Mouse (Mus musculus): Measurements from ENCODE around the gene Uba3.

DNA sequence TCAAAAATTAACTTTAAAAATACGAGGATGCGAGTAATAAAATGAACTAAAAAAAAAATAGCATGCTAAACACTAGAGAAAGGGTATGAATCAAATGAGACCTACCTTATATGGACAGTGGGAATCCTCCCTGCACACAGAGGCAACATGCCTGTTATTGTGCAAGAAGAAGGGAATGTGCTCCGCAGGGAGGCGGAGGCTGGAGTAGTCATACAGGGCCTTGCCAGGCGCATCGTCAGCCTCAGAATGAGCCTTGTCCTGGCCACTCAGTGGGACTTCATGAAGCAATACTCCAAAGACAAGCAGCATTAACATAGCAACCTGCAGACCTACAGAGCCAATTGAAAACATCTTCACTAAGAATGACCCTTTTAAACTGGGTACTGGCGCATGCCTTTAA lies 60.3 kb downstream of the Uba3 start:
- TF ChIP-seq POLR2A (IDR thresholded peaks at IDR 0.05; ENCODE audit: borderline replicate concordance, low read depth, low read length) = no peak
- no peak for TF ChIP-seq CTCF (IDR thresholded peaks at IDR 0.05; ENCODE audit: low read depth, low read length)
